Mouse (Mus musculus) kidney, adult 2 months (tissue): ENCODE measurements around the gene Ppara.

Experiments used
- CTCF ChIP-seq: fragments of 200-500 bp; conservative IDR thresholded peaks from 2 replicates; pipeline ENCODE4 v1.5.1; 2011; ENCODE audit warnings: low read depth, mild to moderate bottlenecking, control low read depth, low read length, moderate library complexity, mixed read lengths; ENCODE audit not compliant: insufficient read depth, insufficient read length
- POLR2A ChIP-seq: fragments of 200-500 bp; IDR thresholded peaks from one replicate; pipeline ENCODE4 v1.6.1; 2011; ENCODE audit warnings: low read depth, low read length, control low read depth

DNA sequence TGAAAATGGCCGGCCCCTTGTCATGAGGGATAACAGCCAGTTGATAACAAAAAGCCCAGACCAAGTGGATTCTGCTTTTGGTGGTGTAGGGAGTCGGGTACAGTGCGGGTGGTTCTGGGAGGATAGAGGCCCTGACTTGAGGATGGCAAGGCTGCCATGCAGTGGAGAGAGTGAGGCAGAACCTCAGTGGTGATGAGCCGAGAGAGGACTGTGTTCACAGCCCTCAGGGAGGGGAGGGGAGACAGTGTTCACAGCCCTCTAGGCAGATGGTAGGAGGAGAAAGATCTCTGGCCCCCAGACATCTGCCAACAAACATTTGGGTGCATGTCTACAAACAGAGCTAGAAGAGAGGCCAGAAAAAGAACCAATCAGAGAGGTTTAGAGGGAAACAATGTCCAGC lies 28.0 kb downstream of the Ppara start:
- TF ChIP-seq POLR2A, result no peak
- TF ChIP-seq CTCF, result no peak
